Mouse (Mus musculus) C2C12 (cell line): Measurements from ENCODE around the gene Cul3.

Experiments used
- CEBPB ChIP-seq: IDR thresholded peaks from one replicate; pipeline ENCODE4 v1.6.1; 2011; ENCODE audit warnings: low read depth, mild to moderate bottlenecking, control low read depth, moderate library complexity
- CTCF ChIP-seq: IDR thresholded peaks from one replicate; pipeline ENCODE4 v1.5.1; 2011; ENCODE audit not compliant: control insufficient read depth, insufficient read depth, insufficient read length
- FOSL1 ChIP-seq: IDR thresholded peaks from one replicate; pipeline ENCODE4 v1.8.0; 2011; ENCODE audit warnings: mild to moderate bottlenecking, low read length; ENCODE audit not compliant: poor library complexity, insufficient read depth, severe bottlenecking
- MAX ChIP-seq: IDR thresholded peaks from one replicate; pipeline ENCODE4 v1.6.1; 2011; ENCODE audit warnings: mild to moderate bottlenecking, control low read depth
- MYOG ChIP-seq: IDR thresholded peaks from one replicate; pipeline ENCODE4 v1.6.1; 2011; ENCODE audit not compliant: control insufficient read depth, insufficient read length; ENCODE audit errors: extremely low read depth
- USF1 ChIP-seq: IDR thresholded peaks from one replicate; pipeline ENCODE4 v1.6.1; 2011; ENCODE audit warnings: low read depth, mild to moderate bottlenecking, control low read depth, moderate library complexity

DNA sequence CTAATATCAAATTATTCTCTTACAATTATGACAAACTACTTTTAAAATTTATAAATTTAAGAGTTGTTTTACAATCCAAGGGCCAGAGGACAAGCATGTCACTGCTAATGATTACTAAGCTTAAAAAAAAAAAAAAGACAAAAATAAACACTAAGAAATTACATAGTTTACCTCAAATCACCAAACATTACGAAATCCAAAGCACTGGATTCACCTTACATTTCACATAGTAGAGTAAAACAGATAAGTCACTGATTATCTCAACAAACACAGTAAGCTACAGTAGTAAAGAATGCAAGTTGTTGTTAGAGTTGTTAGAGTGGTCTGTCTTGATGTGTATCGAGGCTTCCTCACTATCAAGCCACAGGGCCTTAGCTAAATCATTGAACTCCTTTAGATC, 14.5 kb downstream of the Cul3 start:
- no peak for TF ChIP-seq CTCF
- TF ChIP-seq CEBPB, result no peak
- TF ChIP-seq USF1, result no peak
- TF ChIP-seq MYOG, result no peak
- TF ChIP-seq FOSL1, result no peak
- no peak for TF ChIP-seq MAX
